Mouse (Mus musculus) gastrocnemius, postnatal 4 days (tissue): Measurements from ENCODE around the gene Olfr161. TPM values are rescaled to one million over a fixed set of nuclear protein-coding genes. Genes with fewer than 3 reads are reported as not detected.
"Not testable (repeated sequence)": the region's sequence is repeated elsewhere in the genome, so short reads cannot be mapped to it uniquely, and the experiment has no call there.

ENCODE experiments used
- DNase-seq, 2 experiments: peaks; one replicate each; pipeline ENCODE4 v3.0.0; 2021 to 2022; ENCODE audit warnings: low spot score in 2 of 2, mixed read lengths in 2 of 2
- long read RNA-seq, 2 experiments: library from polyadenylated mRNA; stranded (forward); transcript quantifications; one replicate each; pipeline ENCODE4 v2.0.0; 2021
- total RNA-seq, 2 experiments: library from RNA; stranded (reverse); gene quantifications; 2 replicates each; pipeline ENCODE4 v1.2.3; 2021

Gene Olfr161
- not detected for total RNA-seq
- long read RNA-seq, experiment 1: 0 reads
- long read RNA-seq, experiment 2: 0 reads

GRCm38 (mm10) chr16:3590691-3591090, at the start of gene Olfr161:
Gene Olfr161, plus strand, starts transcription at chr16:3591042.
- no peak for DNase-seq

GRCm38 (mm10) chr16:3563553-3563952, 27.3 kb upstream of the Olfr161 start:
- no peak for DNase-seq

GRCm38 (mm10) chr16:3577658-3578057, 13.2 kb upstream of the Olfr161 start:
- not testable (repeated sequence) for DNase-seq

GRCm38 (mm10) chr16:3578227-3578848, 12.5 kb upstream of the Olfr161 start:
- not testable (repeated sequence) for DNase-seq

GRCm38 (mm10) chr16:3631376-3631775, 40.5 kb downstream of the Olfr161 start:
- not testable (repeated sequence) for DNase-seq

- not testable (repeated sequence) for DNase-seq
These were observed 41.9 kb downstream of the Olfr161 start for GRCm38 (mm10) chr16:3632572-3633361.

Other genes with a start within 250 kb of the Olfr161 start
- gene Mefv, start 127.1 kb downstream of the Olfr161 start, total RNA-seq: not detected
- gene Zfp263, start 153.1 kb downstream of the Olfr161 start, total RNA-seq: 10 to 100 TPM; 11.4 to 16.0 TPM
- gene Olfr15, start 239.8 kb downstream of the Olfr161 start, total RNA-seq: not detected